In genomic region chr6:58596294-58596653, GRCm38 (mm10) we compare ENCODE assay signal across 7 mouse cellular contexts. TPM values are rescaled to one million over a fixed set of nuclear protein-coding genes. Genes with fewer than 3 reads are reported as not detected.
DNase-seq lines count a peak whose midpoint lies in the region; ATAC-seq and TF ChIP-seq lines count a peak whose summit lies in the region.

No protein-coding gene starts in this region.

- peak; percentile 40 for DNase-seq in MEL-GATA-1-ER (ENCODE audit: extremely low read depth, low read depth)
- DNase-seq in heart, postnatal 10 days = peak; percentile 63 to 67
- peak; percentile 8 to 25 for DNase-seq in layer of hippocampus, postnatal 10 days (ENCODE audit: low spot score in 2 of 2)

- peak overlapping the region; percentile 55 for H3K27ac ChIP-seq in embryonic facial prominence, embryonic 13.5 days
- peak overlapping the region; percentile 9; the same call in 1 of the 2 replicates for H3K27ac ChIP-seq in small intestine, adult 2 months (ENCODE audit: insufficient read depth, low read depth, low read length)

- H3K9ac ChIP-seq in embryonic facial prominence, embryonic 13.5 days = peak overlapping the region; percentile 58

- peak overlapping the region; percentile 38 for H3K4me3 ChIP-seq in embryonic facial prominence, embryonic 13.5 days
- H3K4me3 ChIP-seq in megakaryocyte, embryonic 14.5 days (replicated peaks) = peak overlapping the region; percentile 86
- H3K4me3 ChIP-seq in small intestine, adult 2 months (ENCODE audit: low read depth, low read length) = peak overlapping the region; percentile 40

- WGBS in embryonic facial prominence, embryonic 13.5 days = 17% methylated on average over 16 of the region's 16 CpGs
- 18% methylated on average over 16 of the region's 16 CpGs for WGBS in small intestine, adult 2 months

- no peak for TF ChIP-seq POLR2A in small intestine, adult 2 months (IDR thresholded peaks at IDR 0.05; ENCODE audit: low read depth, low read length)

- no peaks in the 10 kb centered on the region for H3K9me3 ChIP-seq in embryonic facial prominence, embryonic 13.5 days
- no peaks in the 10 kb centered on the region for H3K9me3 ChIP-seq in megakaryocyte, embryonic 14.5 days

- H3K4me1 ChIP-seq in embryonic facial prominence, embryonic 13.5 days = no peaks in the 10 kb centered on the region; the same call in 1 of the 2 replicates
- no peaks in the 10 kb centered on the region; the same call in 1 of the 2 replicates for H3K4me1 ChIP-seq in megakaryocyte, embryonic 14.5 days
- no peaks in the 10 kb centered on the region for H3K4me1 ChIP-seq in small intestine, adult 2 months (ENCODE audit: control insufficient read depth, insufficient read depth, insufficient read length, low read length)

- no peaks in the 10 kb centered on the region for H3K27me3 ChIP-seq in embryonic facial prominence, embryonic 13.5 days
- no peaks in the 10 kb centered on the region for H3K27me3 ChIP-seq in megakaryocyte, embryonic 14.5 days (replicated peaks)
- no peaks in the 10 kb centered on the region for H3K27me3 ChIP-seq in small intestine, adult 2 months (ENCODE audit: control insufficient read depth, insufficient read depth, low read length)

- H3K36me3 ChIP-seq in embryonic facial prominence, embryonic 13.5 days = no peaks in the 10 kb centered on the region
- no peaks in the 10 kb centered on the region for H3K36me3 ChIP-seq in megakaryocyte, embryonic 14.5 days (replicated peaks; ENCODE audit: low read length)
- H3K36me3 ChIP-seq in small intestine, adult 2 months (ENCODE audit: control insufficient read depth, insufficient read depth, low read length) = no peaks in the 10 kb centered on the region

- peak; percentile 66 for ATAC-seq in CD4-positive, CD25-positive, alpha-beta regulatory T cell, adult 4 months
- ATAC-seq in embryonic facial prominence, embryonic 13.5 days (ENCODE audit: insufficient number of reproducible peaks, insufficient read depth, low FRiP score, low TSS enrichment, low read depth) = no peak

- H3K4me2 ChIP-seq in embryonic facial prominence, embryonic 13.5 days = peak overlapping the region; percentile 55

- no peak for TF ChIP-seq CTCF in small intestine, adult 2 months (IDR thresholded peaks at IDR 0.05; ENCODE audit: extremely low read depth, insufficient read length, insufficient replicate concordance, low read depth, low read length)

- intact Hi-C loops in heart, postnatal 10 days (cut with DNase I) = no loop called here

RNA-seq across cellular contexts. Expression of gene Abcg2, which starts 12.0 kb away (rescaled TPM):
- polyA plus RNA-seq in CD4-positive, CD25-positive, alpha-beta regulatory T cell, adult 4 months (2017; shearing (Covaris generic)) = 10 to 100 TPM; 16.9 to 26.3 TPM
- 56.8 and 60.0 TPM in 2 replicates for polyA plus RNA-seq in embryonic facial prominence, embryonic 13.5 days (2015; fragmentation: Nextera tagmentation; extraction: Ambion mirVana)
- 10 to 100 TPM; 42.7 to 50.4 TPM for total RNA-seq in heart, postnatal 10 days (2021)
- total RNA-seq in layer of hippocampus, postnatal 10 days (2021) = 10 to 100 TPM; 24.0 to 24.9 TPM
- 7.0 TPM in 1 of 2 replicates, not detected in the other for polyA plus RNA-seq in megakaryocyte, embryonic 14.5 days (2012; ENCODE audit: insufficient read depth, low replicate concordance)
- polyA plus RNA-seq in small intestine, adult 2 months (2012; rRNA removed) = 5.6 and 17.4 TPM in 2 replicates
